Mouse (Mus musculus): ENCODE results near the gene Chpf2.

The Chpf2 gene

DNA sequence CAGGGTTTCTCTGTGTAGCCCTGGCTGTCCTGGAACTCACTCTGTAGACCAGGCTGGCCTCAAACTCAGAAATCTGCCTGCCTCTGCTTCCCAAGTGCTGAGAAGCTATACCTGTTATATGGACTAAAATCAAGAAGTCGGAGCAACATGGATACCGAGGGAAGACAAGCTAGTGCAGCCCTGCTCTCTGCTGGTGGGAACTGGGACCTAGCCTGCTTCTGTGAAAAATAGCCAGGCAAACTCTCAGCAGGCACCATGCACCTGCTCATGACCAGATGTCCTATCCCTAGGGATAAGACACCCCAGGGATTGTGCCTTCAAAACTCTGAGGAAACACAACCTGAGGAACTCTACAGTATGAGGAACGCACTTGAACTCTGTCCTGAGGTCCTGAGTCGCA, 50.4 kb downstream of the Chpf2 start:
- no peak for DNase-seq (ENCODE audit: extremely low spot score, low read depth, low spot score)

- no peak for DNase-seq (ENCODE audit: extremely low spot score, low read depth, low spot score)
Observed at GRCm38 (mm10) chr5:24638131-24638530, 51.6 kb downstream of the Chpf2 start.

DNA sequence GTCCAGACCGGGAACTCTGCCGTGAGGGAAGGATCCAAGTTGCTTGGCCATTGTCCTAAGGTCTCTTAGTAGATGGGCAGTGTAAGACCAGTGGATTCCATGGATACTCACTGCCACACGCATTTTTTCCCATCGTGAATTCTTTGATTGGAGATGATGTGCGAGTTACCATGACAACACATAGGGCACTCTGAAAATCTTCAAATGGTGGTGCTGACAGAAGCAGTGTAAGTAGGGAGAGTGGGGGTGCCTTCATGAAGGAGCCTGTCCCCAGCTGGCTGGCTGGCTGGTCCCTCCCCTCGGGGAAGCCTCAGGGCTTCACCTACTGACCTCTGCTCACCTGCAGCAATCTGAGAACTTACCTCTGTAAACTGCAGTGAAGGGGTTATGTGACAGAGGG, 52.5 kb downstream of the Chpf2 start:
- DNase-seq (ENCODE audit: extremely low spot score, low read depth, low spot score): no peak

All from hindlimb bud, embryonic 11.5 days (tissue).